In genomic region chr19:10776906-10777305, GRCm38 (mm10) we compare ENCODE assay signal across 27 mouse cellular contexts. TPM values are rescaled to one million over a fixed set of nuclear protein-coding genes. Genes with fewer than 3 reads are reported as not detected.
DNase-seq lines count a peak whose midpoint lies in the region; ATAC-seq lines count a peak whose summit lies in the region.
"Had no signal": no experiment of that assay in that cellular context is flagged by ENCODE, and none has a peak within 500 bp of the region (broad histone marks: within the 10 kb centered on the region; RNA-seq: fewer than 3 reads in every experiment).

No protein-coding gene starts in this region.

- peak; percentile 4 for DNase-seq in midbrain, embryonic 11.5 days (ENCODE audit: low spot score, missing footprints)
- DNase-seq in thymus, postnatal 14 days, result peak; percentile 26
- no peak for DNase-seq in thymus, postnatal 10 days (ENCODE audit: low spot score in 2 of 2)
- DNase-seq in CD4-positive helper T cell, adult 2 months (ENCODE audit: low read depth, low spot score), result peak; percentile 66
- DNase-seq in induced T-regulatory cell, adult 2 months (ENCODE audit: low read depth), result peak; percentile 80
- DNase-seq in lung, postnatal 25 days (ENCODE audit: low spot score), result no peak
- DNase-seq in right cerebral cortex, adult 18-20 months, result no peak
- DNase-seq: adrenal gland, adult 8-10 months; adrenal gland, postnatal 14 days; adrenal gland, postnatal 36 days; B cell, adult 2 months; cerebellum, adult 18-20 months; cerebellum, adult 8-10 months; cerebellum, adult 9-11 months; cerebellum, postnatal 14 days; cerebellum, postnatal 36 days; embryo, embryonic 11 days had no signal

- ATAC-seq in midbrain, embryonic 11.5 days (ENCODE audit: low FRiP score), result no peak
- no peak for ATAC-seq in midbrain, embryonic 15.5 days (replicated peaks)
- ATAC-seq: activated CD4-positive, CD25-positive, alpha-beta regulatory T cell, adult 4 months; forebrain, embryonic 14.5 days; forebrain, embryonic 16.5 days had no signal

- WGBS in midbrain, embryonic 11.5 days, result 91% methylated on average over 4 of the region's 4 CpGs
- 91% methylated on average over 4 of the region's 4 CpGs for WGBS in midbrain, embryonic 15.5 days

- H3K4me1 ChIP-seq in midbrain, embryonic 11.5 days (ENCODE audit: control insufficient read depth, insufficient read depth, low read length), result no peaks in the 10 kb centered on the region
- no peaks in the 10 kb centered on the region for H3K4me1 ChIP-seq in midbrain, embryonic 15.5 days
- H3K4me1 ChIP-seq: embryonic facial prominence, embryonic 13.5 days; embryonic facial prominence, embryonic 15.5 days; forebrain, embryonic 10.5 days; forebrain, embryonic 12.5 days had no signal

- no peak overlapping the region for H3K27ac ChIP-seq in midbrain, embryonic 11.5 days (ENCODE audit: low read depth, low read length)
- H3K27ac ChIP-seq in midbrain, embryonic 15.5 days, result no peak overlapping the region
- H3K27ac ChIP-seq: embryonic facial prominence, embryonic 13.5 days; embryonic facial prominence, embryonic 15.5 days; forebrain, embryonic 10.5 days; forebrain, embryonic 12.5 days had no signal

- no peaks in the 10 kb centered on the region for H3K9me3 ChIP-seq in midbrain, embryonic 11.5 days (ENCODE audit: control insufficient read depth, low read length)
- no peaks in the 10 kb centered on the region for H3K9me3 ChIP-seq in midbrain, embryonic 15.5 days
- H3K9me3 ChIP-seq: embryonic facial prominence, embryonic 13.5 days; embryonic facial prominence, embryonic 15.5 days; forebrain, embryonic 10.5 days; forebrain, embryonic 12.5 days had no signal

- no peak overlapping the region for H3K4me3 ChIP-seq in midbrain, embryonic 11.5 days (ENCODE audit: low read depth, low read length)
- H3K4me3 ChIP-seq in midbrain, embryonic 15.5 days, result no peak overlapping the region
- H3K4me3 ChIP-seq: embryonic facial prominence, embryonic 13.5 days; embryonic facial prominence, embryonic 15.5 days; erythroblast, embryonic 14.5 days; forebrain, embryonic 10.5 days; forebrain, embryonic 12.5 days had no signal

- no peak overlapping the region for H3K9ac ChIP-seq in midbrain, embryonic 11.5 days (ENCODE audit: low read length)
- H3K9ac ChIP-seq in midbrain, embryonic 15.5 days, result no peak overlapping the region
- H3K9ac ChIP-seq: embryonic facial prominence, embryonic 13.5 days; embryonic facial prominence, embryonic 15.5 days; forebrain, embryonic 12.5 days had no signal

- no peaks in the 10 kb centered on the region for H3K36me3 ChIP-seq in midbrain, embryonic 11.5 days (ENCODE audit: control insufficient read depth, insufficient read depth, low read length)
- no peaks in the 10 kb centered on the region for H3K36me3 ChIP-seq in midbrain, embryonic 15.5 days (replicated peaks)
- H3K36me3 ChIP-seq: embryonic facial prominence, embryonic 13.5 days; embryonic facial prominence, embryonic 15.5 days; forebrain, embryonic 10.5 days; forebrain, embryonic 12.5 days had no signal

- H3K27me3 ChIP-seq in midbrain, embryonic 11.5 days (ENCODE audit: control insufficient read depth, insufficient read depth, low read length), result no peaks in the 10 kb centered on the region
- H3K27me3 ChIP-seq in midbrain, embryonic 15.5 days (replicated peaks), result no peaks in the 10 kb centered on the region
- H3K27me3 ChIP-seq: embryonic facial prominence, embryonic 13.5 days; embryonic facial prominence, embryonic 15.5 days; forebrain, embryonic 12.5 days had no signal

- H3K4me2 ChIP-seq in midbrain, embryonic 11.5 days, result no peak overlapping the region
- no peak overlapping the region for H3K4me2 ChIP-seq in midbrain, embryonic 15.5 days
- H3K4me2 ChIP-seq: embryonic facial prominence, embryonic 13.5 days; embryonic facial prominence, embryonic 15.5 days; forebrain, embryonic 12.5 days had no signal

RNA-seq across cellular contexts. Expression of gene Cd5, which starts 38.1 kb away (rescaled TPM):
- 0.08 and 0.22 TPM in 2 replicates for polyA plus RNA-seq in midbrain, embryonic 11.5 days (2014; fragmentation: Nextera tagmentation; extraction: Ambion mirVana)
- polyA plus RNA-seq in midbrain, embryonic 15.5 days (2015; fragmentation: Nextera tagmentation; extraction: Ambion mirVana), result 0.52 and 0.86 TPM in 2 replicates
- polyA plus RNA-seq: erythroblast, embryonic 14.5 days; forebrain, embryonic 10.5 days; forebrain, embryonic 12.5 days had no signal

RNA-seq across cellular contexts. Expression of gene Cd6, which starts 53.0 kb away (rescaled TPM):
- polyA plus RNA-seq in midbrain, embryonic 11.5 days (2014; fragmentation: Nextera tagmentation; extraction: Ambion mirVana), result not detected in 2 replicates
- 0.19 TPM in 1 of 2 replicates, not detected in the other for polyA plus RNA-seq in midbrain, embryonic 15.5 days (2015; fragmentation: Nextera tagmentation; extraction: Ambion mirVana)
- polyA plus RNA-seq: embryonic facial prominence, embryonic 11.5 days; embryonic facial prominence, embryonic 15.5 days; erythroblast, embryonic 14.5 days; forebrain, embryonic 10.5 days; forebrain, embryonic 12.5 days; forebrain, embryonic 14.5 days; forebrain, embryonic 16.5 days had no signal

Comparison
In these comparisons a context has a peak if more than half of its experiments do, and no peak if none do; other contexts are left out.
1. DNase-seq: peak in midbrain, embryonic 11.5 days (single experiment), thymus, postnatal 14 days (single experiment), CD4-positive helper T cell, adult 2 months (single experiment) and induced T-regulatory cell, adult 2 months (single experiment); none in thymus, postnatal 10 days (0 of 2), lung, postnatal 25 days (single experiment) and right cerebral cortex, adult 18-20 months (single experiment).